Mouse (Mus musculus): ENCODE data around the gene Stac2. TPM values are rescaled to one million over a fixed set of nuclear protein-coding genes. Genes with fewer than 3 reads are reported as not detected.

Stac2 gene
- polyA plus RNA-seq (2012; rRNA removed): 1.4 and 1.6 TPM in 2 replicates
- polyA plus RNA-seq (2014; fragmentation: Nextera tagmentation; extraction: Ambion mirVana): 0.70 and 1.0 TPM in 2 replicates

DNA sequence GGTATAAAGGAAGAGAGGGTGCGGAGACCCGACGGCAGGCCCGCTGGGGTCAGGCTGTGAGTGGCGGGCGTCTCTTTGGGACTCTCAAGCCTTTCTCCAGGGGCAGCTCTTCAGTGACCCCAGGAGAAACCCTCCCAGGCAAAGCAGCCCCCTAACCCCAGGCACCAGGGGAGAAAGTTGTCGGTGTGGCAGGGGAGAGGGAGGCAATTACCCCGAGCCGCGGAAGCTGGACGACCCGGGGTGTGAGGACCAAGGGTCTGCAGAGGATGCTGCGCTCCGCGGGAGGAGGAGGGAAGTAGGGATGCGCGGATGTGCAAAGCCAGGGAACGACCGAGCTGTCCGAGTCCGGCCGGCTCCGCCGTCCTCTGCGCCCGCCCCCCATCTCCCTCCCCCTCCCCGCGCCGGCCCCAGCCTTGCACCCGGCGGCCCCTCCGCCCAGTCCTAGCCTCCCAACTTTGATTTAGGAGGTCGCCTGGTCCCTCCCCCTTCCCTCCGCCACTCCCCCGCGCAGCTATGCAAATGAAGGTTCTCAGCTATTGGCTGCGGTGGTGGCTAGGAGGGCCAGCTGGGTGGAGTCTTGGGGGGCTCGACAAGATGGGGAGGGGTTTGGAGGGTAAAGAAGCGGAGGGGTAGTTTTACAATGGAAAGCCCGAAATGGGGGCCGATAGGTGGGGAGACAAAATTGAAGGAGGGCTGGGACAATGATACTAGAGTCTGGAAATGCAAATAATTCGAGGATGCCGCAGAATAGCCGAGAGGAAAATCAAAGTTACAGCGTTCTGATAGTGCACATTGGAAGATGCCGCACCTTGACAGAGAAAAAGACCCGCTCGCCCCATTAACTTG is at the start of gene Stac2:
Stac2 (minus strand) TSS at position 474 of the 846 bp plus-strand sequence.
- peak within 1 kb of the TSS; percentile 45 for H3K4me3 ChIP-seq (replicated peaks; ENCODE audit: low read length)
- peak within 1 kb of the TSS; percentile 43 for H3K9ac ChIP-seq (ENCODE audit: low read depth, low read length, severe bottlenecking)
- H3K27me3 ChIP-seq (ENCODE audit: control insufficient read depth, insufficient read depth, low read length): peaks cover 35% of the 10 kb centered on the region
- 2% methylated on average over 40 of the region's 48 CpGs for WGBS
- no peak for TF ChIP-seq POLR2A (IDR thresholded peaks at IDR 0.05; ENCODE audit: borderline replicate concordance, extremely low read depth, insufficient read depth, insufficient read length)
- peak; percentile 92 for ATAC-seq (ENCODE audit: low FRiP score, low read depth)
- H3K9me3 ChIP-seq (ENCODE audit: control insufficient read depth, low read length): no peaks in the 10 kb centered on the region
- peaks cover 8% of the 10 kb centered on the region for H3K4me1 ChIP-seq (ENCODE audit: control insufficient read depth, insufficient read depth, low read length)
- peak within 1 kb of the TSS; percentile 77 for H3K4me2 ChIP-seq (replicated peaks; ENCODE audit: low read depth, low read length, severe bottlenecking)
- no peaks in the 10 kb centered on the region for H3K36me3 ChIP-seq (ENCODE audit: control insufficient read depth, insufficient read depth, low read length)
- peak; percentile 74 for DNase-seq (ENCODE audit: low spot score)
- H3K27ac ChIP-seq (replicated peaks; ENCODE audit: low read depth, low read length): no peak within 1 kb of the TSS

GRCm38 (mm10) chr11:98101332-98101731 is 48.1 kb upstream of the Stac2 start:
- Histone ChIP-seq H3K27me3 (ENCODE audit: control insufficient read depth, insufficient read depth, low read length) (no peaks in the 10 kb centered on the region), H3K4me2 (replicated peaks; ENCODE audit: low read depth, low read length, severe bottlenecking) (no peak overlapping the region), H3K9me3 (ENCODE audit: control insufficient read depth, low read length) (no peaks in the 10 kb centered on the region), H3K4me1 (ENCODE audit: control insufficient read depth, insufficient read depth, low read length) (no peaks in the 10 kb centered on the region), H3K36me3 (ENCODE audit: control insufficient read depth, insufficient read depth, low read length) (peaks cover 86% of the 10 kb centered on the region), H3K4me3 (replicated peaks; ENCODE audit: low read length) (no peak overlapping the region), H3K27ac (replicated peaks; ENCODE audit: low read depth, low read length) (no peak overlapping the region), H3K9ac (ENCODE audit: low read depth, low read length, severe bottlenecking) (no peak overlapping the region)
- WGBS: 77% methylated on average over 3 of the region's 3 CpGs
- ATAC-seq (ENCODE audit: low FRiP score, low read depth) (no peak), DNase-seq (ENCODE audit: low spot score) (no peak)
- TF ChIP-seq POLR2A (IDR thresholded peaks at IDR 0.05; ENCODE audit: borderline replicate concordance, extremely low read depth, insufficient read depth, insufficient read length): no peak

DNA sequence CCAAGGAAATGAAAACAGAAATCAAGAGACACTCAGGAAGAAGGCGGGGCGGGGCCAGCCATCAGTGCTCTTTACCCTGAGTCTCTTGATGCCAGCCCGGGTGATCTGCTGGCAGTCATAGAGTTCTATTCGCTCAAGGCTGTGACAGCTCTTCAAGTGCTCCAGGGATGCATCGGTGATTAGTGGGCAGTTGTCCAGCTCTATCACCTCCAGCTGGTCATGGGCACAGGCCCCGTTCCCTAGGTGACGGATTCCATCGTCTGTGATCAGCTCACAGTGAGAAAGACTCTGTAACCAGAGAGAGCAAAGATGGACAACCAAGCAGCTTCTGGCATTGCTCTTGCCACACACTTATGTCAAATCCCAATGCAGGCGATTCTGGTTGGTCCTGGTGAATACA is 37.3 kb upstream of the Stac2 start:
- H3K4me2 ChIP-seq (replicated peaks; ENCODE audit: low read depth, low read length, severe bottlenecking): no peak overlapping the region
- TF ChIP-seq POLR2A (IDR thresholded peaks at IDR 0.05; ENCODE audit: borderline replicate concordance, extremely low read depth, insufficient read depth, insufficient read length): no peak
- no peaks in the 10 kb centered on the region for H3K27me3 ChIP-seq (ENCODE audit: control insufficient read depth, insufficient read depth, low read length)
- H3K4me1 ChIP-seq (ENCODE audit: control insufficient read depth, insufficient read depth, low read length): no peaks in the 10 kb centered on the region
- WGBS: 90% methylated on average over 9 of the region's 9 CpGs
- no peak overlapping the region for H3K4me3 ChIP-seq (replicated peaks; ENCODE audit: low read length)
- no peak for ATAC-seq (ENCODE audit: low FRiP score, low read depth)
- no peak overlapping the region for H3K27ac ChIP-seq (replicated peaks; ENCODE audit: low read depth, low read length)
- DNase-seq (ENCODE audit: low spot score): no peak
- H3K36me3 ChIP-seq (ENCODE audit: control insufficient read depth, insufficient read depth, low read length): peaks cover 56% of the 10 kb centered on the region
- H3K9ac ChIP-seq (ENCODE audit: low read depth, low read length, severe bottlenecking): no peak overlapping the region
- no peaks in the 10 kb centered on the region for H3K9me3 ChIP-seq (ENCODE audit: control insufficient read depth, low read length)

- no peaks in the 10 kb centered on the region for H3K9me3 ChIP-seq (ENCODE audit: control insufficient read depth, low read length)
- WGBS: 49% methylated on average over 7 of the region's 7 CpGs
- peaks cover 52% of the 10 kb centered on the region for H3K36me3 ChIP-seq (ENCODE audit: control insufficient read depth, insufficient read depth, low read length)
- H3K4me3 ChIP-seq (replicated peaks; ENCODE audit: low read length): no peak overlapping the region
- H3K27me3 ChIP-seq (ENCODE audit: control insufficient read depth, insufficient read depth, low read length): no peaks in the 10 kb centered on the region
- ATAC-seq (ENCODE audit: low FRiP score, low read depth) (peak; percentile 15; the same call in 1 of the 2 replicates), DNase-seq (ENCODE audit: low spot score) (peak; percentile 35)
- no peak for TF ChIP-seq POLR2A (IDR thresholded peaks at IDR 0.05; ENCODE audit: borderline replicate concordance, extremely low read depth, insufficient read depth, insufficient read length)
- no peak overlapping the region for H3K27ac ChIP-seq (replicated peaks; ENCODE audit: low read depth, low read length)
- no peaks in the 10 kb centered on the region for H3K4me1 ChIP-seq (ENCODE audit: control insufficient read depth, insufficient read depth, low read length)
- H3K9ac ChIP-seq (ENCODE audit: low read depth, low read length, severe bottlenecking): no peak overlapping the region
- H3K4me2 ChIP-seq (replicated peaks; ENCODE audit: low read depth, low read length, severe bottlenecking): no peak overlapping the region
Observed at GRCm38 (mm10) chr11:98088224-98088623, 35.0 kb upstream of the Stac2 start.

DNA sequence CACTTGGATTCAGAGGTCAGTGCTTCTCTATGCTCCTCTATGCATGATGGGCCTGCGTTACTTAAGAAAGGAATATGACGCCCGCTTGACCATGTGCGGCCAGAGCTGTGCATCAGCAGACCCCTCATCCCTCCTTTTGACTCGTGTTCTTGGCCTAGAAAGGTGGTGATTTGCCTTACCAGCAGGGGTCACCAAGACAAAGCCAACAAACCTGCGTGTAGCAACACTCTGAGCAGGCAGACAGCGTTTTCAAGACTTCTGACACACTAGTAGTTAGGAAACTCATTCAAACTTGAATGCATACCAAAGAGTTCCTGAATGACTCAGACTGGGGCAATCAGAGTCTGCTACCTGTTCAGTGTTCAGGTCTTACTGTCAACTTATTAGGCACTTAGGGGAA is 33.3 kb upstream of the Stac2 start:
- Histone ChIP-seq H3K4me3 (replicated peaks; ENCODE audit: low read length) (no peak overlapping the region), H3K36me3 (ENCODE audit: control insufficient read depth, insufficient read depth, low read length) (peaks cover 37% of the 10 kb centered on the region), H3K4me1 (ENCODE audit: control insufficient read depth, insufficient read depth, low read length) (no peaks in the 10 kb centered on the region), H3K9ac (ENCODE audit: low read depth, low read length, severe bottlenecking) (no peak overlapping the region), H3K4me2 (replicated peaks; ENCODE audit: low read depth, low read length, severe bottlenecking) (no peak overlapping the region), H3K9me3 (ENCODE audit: control insufficient read depth, low read length) (no peaks in the 10 kb centered on the region), H3K27ac (replicated peaks; ENCODE audit: low read depth, low read length) (no peak overlapping the region), H3K27me3 (ENCODE audit: control insufficient read depth, insufficient read depth, low read length) (no peaks in the 10 kb centered on the region)
- no peak for ATAC-seq (ENCODE audit: low FRiP score, low read depth)
- 77% methylated on average over 7 of the region's 7 CpGs for WGBS
- no peak for DNase-seq (ENCODE audit: low spot score)
- no peak for TF ChIP-seq POLR2A (IDR thresholded peaks at IDR 0.05; ENCODE audit: borderline replicate concordance, extremely low read depth, insufficient read depth, insufficient read length)
